Mouse (Mus musculus) liver, adult 2 months (tissue): ENCODE data around the gene Fam178b.

Source experiments
- CTCF ChIP-seq: fragments of 200-500 bp; IDR thresholded peaks from 2 replicates; pipeline ENCODE4 v1.5.1; 2011; ENCODE audit warnings: low read depth, low read length, control low read depth
- POLR2A ChIP-seq: fragments of 200-500 bp; IDR thresholded peaks from 2 replicates; pipeline ENCODE4 v1.6.1; 2011; ENCODE audit warnings: low read length, control low read depth; ENCODE audit not compliant: insufficient read depth; ENCODE audit errors: extremely low read depth

GRCm38 (mm10) chr1:36529875-36530274, 153.1 kb downstream of the Fam178b start:
- TF ChIP-seq POLR2A (no peak), CTCF (no peak)
